Mouse (Mus musculus): ENCODE measurements at regions not wholly inside any gene's neighbourhood (a gene's known extent, or its start where the extent isn't known, plus 50 kb on each side); places are given as distances from the start of the nearest gene placed in this dataset.

DNA sequence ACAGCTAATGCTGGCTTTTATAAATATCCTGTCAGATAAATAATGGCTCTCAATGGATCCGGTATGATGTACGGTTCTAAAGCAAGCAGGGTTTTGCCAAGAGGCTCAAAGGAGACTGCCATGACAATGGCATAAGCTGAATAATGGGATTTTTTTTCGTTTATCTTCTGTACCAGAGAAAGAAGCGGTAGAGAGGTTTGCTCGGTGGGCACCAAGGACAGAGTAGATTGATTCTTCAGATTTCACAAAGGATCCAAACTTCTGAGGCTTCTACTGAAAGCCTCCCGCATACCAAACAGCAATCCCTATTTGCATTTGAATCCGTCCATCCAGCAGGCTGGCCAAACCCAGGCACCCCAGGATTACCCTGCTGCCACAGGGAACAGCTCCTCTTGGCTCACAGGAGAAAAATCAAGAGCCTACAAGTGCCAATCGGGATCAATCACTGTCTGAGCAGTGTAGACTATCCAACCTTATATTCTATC is 342.0 kb upstream of the Noct start:
- H3K79me2 ChIP-seq (ENCODE audit: control insufficient read depth, insufficient read depth) = no peaks in the 10 kb centered on the region
- no peak for TF ChIP-seq CEBPB (IDR thresholded peaks at IDR 0.05; ENCODE audit: low read depth)
- TF ChIP-seq FOSL1 (IDR thresholded peaks at IDR 0.05; ENCODE audit: insufficient read depth, low read length, poor library complexity, severe bottlenecking) = no peak
- TF ChIP-seq MYOD1 (IDR thresholded peaks at IDR 0.05; ENCODE audit: control insufficient read depth, insufficient read length, low read depth) = no peak
- TF ChIP-seq USF1 (IDR thresholded peaks at IDR 0.05; ENCODE audit: low read depth) = no peak
- TF ChIP-seq MAX (IDR thresholded peaks at IDR 0.05) = no peak
- TF ChIP-seq CTCF (IDR thresholded peaks at IDR 0.05; ENCODE audit: control insufficient read depth, insufficient read depth, insufficient read length) = no peak
- no peak for TF ChIP-seq MYOG (IDR thresholded peaks at IDR 0.05; ENCODE audit: control insufficient read depth, extremely low read depth, insufficient read length)
- H3K27me3 ChIP-seq (ENCODE audit: control insufficient read depth, insufficient read depth, insufficient read length) = no peaks in the 10 kb centered on the region
- no peaks in the 10 kb centered on the region for H3K36me3 ChIP-seq (ENCODE audit: control insufficient read depth, insufficient read depth)
- H3K79me3 ChIP-seq (ENCODE audit: low read depth) = no peaks in the 10 kb centered on the region
- no peak overlapping the region for H3K4me3 ChIP-seq (ENCODE audit: insufficient read depth, poor library complexity, severe bottlenecking)
- no peak overlapping the region for H3ac ChIP-seq (ENCODE audit: control insufficient read depth, insufficient read length, low read depth)

DNA sequence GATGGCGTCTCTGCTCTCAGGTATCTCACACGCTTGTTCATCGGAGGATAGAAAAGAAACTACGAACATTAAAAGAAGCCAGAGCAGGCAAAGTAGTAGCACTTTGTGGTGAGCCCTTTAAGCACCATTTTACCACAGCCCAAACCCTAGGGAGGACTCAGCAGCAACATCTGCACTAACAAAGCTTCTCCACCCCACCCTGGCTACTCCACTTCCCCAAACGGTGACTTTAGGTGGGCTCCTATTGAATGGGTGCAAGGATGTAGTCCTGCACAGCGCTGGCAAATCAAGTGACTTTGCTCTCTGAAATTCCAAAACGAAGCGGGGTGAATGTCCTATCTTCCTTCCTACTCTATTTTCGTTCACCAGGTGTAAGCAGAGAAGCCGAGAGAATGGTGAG is 337.9 kb upstream of the Noct start:
- Histone ChIP-seq H3K27me3 (ENCODE audit: control insufficient read depth, insufficient read depth, insufficient read length) (no peaks in the 10 kb centered on the region), H3K36me3 (ENCODE audit: control insufficient read depth, insufficient read depth) (no peaks in the 10 kb centered on the region), H3K79me3 (ENCODE audit: low read depth) (no peaks in the 10 kb centered on the region), H3ac (ENCODE audit: control insufficient read depth, insufficient read length, low read depth) (no peak overlapping the region), H3K79me2 (ENCODE audit: control insufficient read depth, insufficient read depth) (no peaks in the 10 kb centered on the region), H3K4me3 (ENCODE audit: insufficient read depth, poor library complexity, severe bottlenecking) (no peak overlapping the region)
- TF ChIP-seq FOSL1 (IDR thresholded peaks at IDR 0.05; ENCODE audit: insufficient read depth, low read length, poor library complexity, severe bottlenecking) (no peak), MAX (IDR thresholded peaks at IDR 0.05) (no peak), MYOD1 (IDR thresholded peaks at IDR 0.05; ENCODE audit: control insufficient read depth, insufficient read length, low read depth) (no peak), USF1 (IDR thresholded peaks at IDR 0.05; ENCODE audit: low read depth) (no peak), MYOG (IDR thresholded peaks at IDR 0.05; ENCODE audit: control insufficient read depth, extremely low read depth, insufficient read length) (no peak), CTCF (IDR thresholded peaks at IDR 0.05; ENCODE audit: control insufficient read depth, insufficient read depth, insufficient read length) (no peak), CEBPB (IDR thresholded peaks at IDR 0.05; ENCODE audit: low read depth) (no peak)

DNA sequence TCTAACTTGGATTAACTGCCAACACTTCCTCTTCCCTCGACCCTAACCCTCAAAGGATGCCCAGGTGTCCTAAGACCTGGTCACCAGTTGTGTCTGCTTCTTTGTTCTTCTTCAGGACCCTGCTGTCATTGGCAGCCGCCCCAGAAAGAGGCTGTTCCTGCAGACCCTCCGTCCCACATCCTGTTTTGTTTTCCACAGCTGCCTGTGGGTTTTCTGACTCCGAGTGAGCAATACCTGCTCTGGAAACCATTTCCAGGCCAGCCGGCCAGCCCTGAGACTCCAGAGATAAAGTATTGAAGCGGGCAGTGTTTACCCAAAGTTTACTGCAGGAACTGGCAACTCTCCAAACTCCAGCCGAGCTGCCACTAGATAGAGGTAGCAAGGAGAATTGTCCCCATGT is 337.2 kb upstream of the Noct start:
- H3K4me3 ChIP-seq (ENCODE audit: insufficient read depth, poor library complexity, severe bottlenecking) = no peak overlapping the region
- no peaks in the 10 kb centered on the region for H3K79me2 ChIP-seq (ENCODE audit: control insufficient read depth, insufficient read depth)
- H3K36me3 ChIP-seq (ENCODE audit: control insufficient read depth, insufficient read depth) = no peaks in the 10 kb centered on the region
- H3K79me3 ChIP-seq (ENCODE audit: low read depth) = no peaks in the 10 kb centered on the region
- H3K27me3 ChIP-seq (ENCODE audit: control insufficient read depth, insufficient read depth, insufficient read length) = no peaks in the 10 kb centered on the region
- no peak for TF ChIP-seq MYOD1 (IDR thresholded peaks at IDR 0.05; ENCODE audit: control insufficient read depth, insufficient read length, low read depth)
- TF ChIP-seq MAX (IDR thresholded peaks at IDR 0.05) = no peak
- no peak for TF ChIP-seq CEBPB (IDR thresholded peaks at IDR 0.05; ENCODE audit: low read depth)
- no peak for TF ChIP-seq CTCF (IDR thresholded peaks at IDR 0.05; ENCODE audit: control insufficient read depth, insufficient read depth, insufficient read length)
- no peak for TF ChIP-seq USF1 (IDR thresholded peaks at IDR 0.05; ENCODE audit: low read depth)
- no peak for TF ChIP-seq FOSL1 (IDR thresholded peaks at IDR 0.05; ENCODE audit: insufficient read depth, low read length, poor library complexity, severe bottlenecking)
- no peak for TF ChIP-seq MYOG (IDR thresholded peaks at IDR 0.05; ENCODE audit: control insufficient read depth, extremely low read depth, insufficient read length)
- no peak overlapping the region for H3ac ChIP-seq (ENCODE audit: control insufficient read depth, insufficient read length, low read depth)

DNA sequence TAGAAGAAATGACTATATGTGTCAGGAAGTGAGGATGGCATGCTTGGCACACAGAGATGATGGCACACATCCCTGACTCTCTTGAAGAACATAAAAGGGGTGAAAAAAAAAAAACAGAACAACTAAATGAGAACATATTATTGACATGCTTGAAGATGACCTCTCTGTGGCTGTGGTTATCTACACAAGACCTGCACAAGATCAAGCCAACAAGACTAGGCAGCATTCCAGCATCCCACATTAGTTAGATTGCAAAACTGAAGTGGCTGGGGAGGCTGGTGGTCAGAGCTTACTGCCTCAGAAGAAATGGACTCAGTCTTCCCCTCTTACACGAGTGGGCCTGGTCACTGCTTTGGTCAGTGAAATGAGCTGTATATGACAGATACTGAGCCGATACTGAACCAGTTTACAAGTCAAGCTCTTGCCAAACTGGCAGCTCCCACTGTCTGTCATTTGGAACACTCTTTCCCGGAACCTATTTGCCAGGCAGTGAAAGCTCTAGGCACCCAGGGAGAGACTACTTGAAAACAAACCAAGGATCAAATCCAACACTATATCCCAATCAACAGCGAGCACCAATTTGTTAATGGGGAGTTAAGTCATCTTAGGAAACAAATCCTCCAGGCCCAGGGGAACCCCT is 335.6 kb upstream of the Noct start:
- no peaks in the 10 kb centered on the region for H3K36me3 ChIP-seq (ENCODE audit: control insufficient read depth, insufficient read depth)
- H3K79me3 ChIP-seq (ENCODE audit: low read depth) = no peaks in the 10 kb centered on the region
- H3ac ChIP-seq (ENCODE audit: control insufficient read depth, insufficient read length, low read depth) = no peak overlapping the region
- no peaks in the 10 kb centered on the region for H3K27me3 ChIP-seq (ENCODE audit: control insufficient read depth, insufficient read depth, insufficient read length)
- no peak overlapping the region for H3K4me3 ChIP-seq (ENCODE audit: insufficient read depth, poor library complexity, severe bottlenecking)
- no peaks in the 10 kb centered on the region for H3K79me2 ChIP-seq (ENCODE audit: control insufficient read depth, insufficient read depth)
- TF ChIP-seq USF1 (IDR thresholded peaks at IDR 0.05; ENCODE audit: low read depth) = no peak
- no peak for TF ChIP-seq FOSL1 (IDR thresholded peaks at IDR 0.05; ENCODE audit: insufficient read depth, low read length, poor library complexity, severe bottlenecking)
- TF ChIP-seq MYOG (IDR thresholded peaks at IDR 0.05; ENCODE audit: control insufficient read depth, extremely low read depth, insufficient read length) = no peak
- TF ChIP-seq MAX (IDR thresholded peaks at IDR 0.05) = no peak
- TF ChIP-seq MYOD1 (IDR thresholded peaks at IDR 0.05; ENCODE audit: control insufficient read depth, insufficient read length, low read depth) = no peak
- no peak for TF ChIP-seq CEBPB (IDR thresholded peaks at IDR 0.05; ENCODE audit: low read depth)
- no peak for TF ChIP-seq CTCF (IDR thresholded peaks at IDR 0.05; ENCODE audit: control insufficient read depth, insufficient read depth, insufficient read length)

DNA sequence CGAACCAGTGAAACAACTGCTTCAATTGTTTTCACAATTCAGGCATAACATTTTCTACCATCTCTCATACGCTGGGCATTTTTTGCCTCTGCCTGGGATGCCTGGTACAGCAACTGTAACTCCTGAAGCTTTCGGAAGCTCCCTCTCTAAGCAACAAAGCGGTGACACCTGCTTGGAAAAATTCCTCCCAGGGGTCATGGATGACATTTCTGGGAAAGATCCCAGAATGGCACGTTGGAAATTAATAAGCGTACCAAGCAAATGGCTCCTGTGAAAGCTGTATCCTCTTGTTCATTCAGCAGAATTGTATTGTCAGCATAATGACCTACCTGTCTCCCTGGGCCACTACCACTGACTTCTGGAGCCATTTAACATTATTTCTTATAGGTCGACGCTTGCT is 333.7 kb upstream of the Noct start:
- Histone ChIP-seq H3K27me3 (ENCODE audit: control insufficient read depth, insufficient read depth, insufficient read length) (no peaks in the 10 kb centered on the region), H3ac (ENCODE audit: control insufficient read depth, insufficient read length, low read depth) (no peak overlapping the region), H3K4me3 (ENCODE audit: insufficient read depth, poor library complexity, severe bottlenecking) (no peak overlapping the region)

More for the DNA sequence above, 333.7 kb upstream of the Noct start:
- H3K36me3 ChIP-seq (ENCODE audit: control insufficient read depth, insufficient read depth) = no peaks in the 10 kb centered on the region
- TF ChIP-seq MAX (IDR thresholded peaks at IDR 0.05) (no peak), CEBPB (IDR thresholded peaks at IDR 0.05; ENCODE audit: low read depth) (no peak), USF1 (IDR thresholded peaks at IDR 0.05; ENCODE audit: low read depth) (no peak), MYOD1 (IDR thresholded peaks at IDR 0.05; ENCODE audit: control insufficient read depth, insufficient read length, low read depth) (no peak), CTCF (IDR thresholded peaks at IDR 0.05; ENCODE audit: control insufficient read depth, insufficient read depth, insufficient read length) (no peak), MYOG (IDR thresholded peaks at IDR 0.05; ENCODE audit: control insufficient read depth, extremely low read depth, insufficient read length) (no peak), FOSL1 (IDR thresholded peaks at IDR 0.05; ENCODE audit: insufficient read depth, low read length, poor library complexity, severe bottlenecking) (no peak)
- no peaks in the 10 kb centered on the region for H3K79me3 ChIP-seq (ENCODE audit: low read depth)
- H3K79me2 ChIP-seq (ENCODE audit: control insufficient read depth, insufficient read depth) = no peaks in the 10 kb centered on the region
